Mouse (Mus musculus) spleen, adult 18-20 months (tissue): ENCODE results near the gene Rhbdl3.

Experiments used
- DNase-seq, 2 experiments: peaks; one replicate each; pipeline ENCODE4 v3.0.0; 2022; ENCODE audit warnings: mixed read lengths in 2 of 2

Gene Rhbdl3

DNA sequence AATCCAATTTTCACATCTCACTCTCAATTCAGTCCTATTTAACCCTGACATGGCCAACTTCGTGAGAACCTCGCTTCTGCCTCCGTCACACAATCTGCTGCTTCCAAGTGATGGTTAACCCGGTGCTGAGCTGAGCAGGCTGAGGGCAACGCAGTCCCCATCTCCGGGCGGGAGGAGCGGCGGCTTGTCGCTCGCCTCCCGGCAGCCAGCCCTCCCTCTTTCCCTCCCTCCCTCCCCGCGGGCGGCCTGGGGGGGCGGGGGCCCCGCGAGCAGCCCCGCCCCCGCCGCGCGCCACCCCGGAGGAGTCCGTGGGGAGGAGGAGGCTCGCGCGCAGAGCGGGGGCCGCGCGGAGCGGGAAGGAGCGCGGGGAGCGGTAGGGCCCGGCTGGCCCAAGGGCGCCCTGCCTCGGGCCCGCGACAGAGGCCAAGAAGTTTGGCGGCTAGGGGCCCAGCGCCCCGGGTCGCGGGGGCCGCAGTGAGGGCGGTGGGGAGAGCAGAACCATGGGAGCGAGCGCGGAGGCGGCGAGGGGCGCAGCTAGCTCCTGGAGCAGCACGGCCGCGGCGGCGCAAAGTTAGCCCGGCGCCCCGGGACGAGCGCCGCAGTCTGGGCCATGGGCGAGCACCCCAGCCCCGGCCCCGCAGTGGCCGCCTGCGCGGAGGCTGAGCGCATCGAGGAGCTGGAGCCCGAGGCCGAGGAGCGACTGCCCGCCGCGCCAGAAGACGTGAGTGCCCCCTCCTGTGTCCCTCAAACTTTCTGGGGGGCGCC lies at the start of gene Rhbdl3:
Gene Rhbdl3 (plus strand): TSS at position 362 of the 765 bp plus-strand sequence.
- peak; percentile 34 to 44 for DNase-seq

- no peak for DNase-seq
Observed at GRCm38 (mm10) chr11:80264137-80264536, 36.6 kb upstream of the Rhbdl3 start.

DNA sequence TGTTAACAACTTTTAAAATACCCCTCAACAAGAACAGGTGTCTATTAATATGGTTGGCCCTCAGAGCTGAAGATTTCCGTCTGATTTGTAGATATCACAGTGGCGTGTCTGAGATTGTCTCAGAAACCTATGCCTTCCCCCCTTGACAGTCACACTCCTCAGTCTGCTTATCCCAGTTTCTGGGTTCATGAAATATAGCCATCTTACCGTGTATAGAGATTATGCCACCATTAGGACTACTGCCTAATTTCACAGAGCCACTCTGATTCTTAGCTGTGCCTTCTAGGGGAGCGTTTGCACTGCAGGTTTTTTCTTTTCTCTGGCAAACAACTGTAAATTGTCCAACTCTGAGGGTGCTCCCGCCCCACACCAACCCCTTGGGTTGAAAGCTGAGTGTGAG lies 29.6 kb upstream of the Rhbdl3 start:
- no peak for DNase-seq

- no peak for DNase-seq
Observed at GRCm38 (mm10) chr11:80275011-80275410, 25.7 kb upstream of the Rhbdl3 start.

DNA sequence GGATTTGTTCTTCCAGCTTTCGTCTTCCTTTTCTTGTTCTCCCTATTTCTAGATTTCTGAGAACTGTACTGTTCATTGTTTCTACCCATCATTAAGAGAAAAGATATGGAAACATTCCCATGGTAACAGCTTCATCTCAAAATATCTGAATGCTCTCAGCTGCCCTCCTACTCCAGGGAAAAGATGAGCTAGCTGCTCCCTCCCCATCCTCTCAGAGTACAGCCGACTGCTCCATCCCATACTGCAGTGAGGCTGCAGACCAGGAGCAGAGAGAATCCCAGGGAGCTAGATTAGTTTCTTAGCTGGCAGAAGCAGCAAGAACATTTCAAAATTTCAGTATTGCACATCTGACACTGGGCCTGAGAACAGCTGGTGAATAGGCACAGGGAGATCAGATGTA lies 22.7 kb upstream of the Rhbdl3 start:
- no peak for DNase-seq

- no peak for DNase-seq
Observed at GRCm38 (mm10) chr11:80283786-80284185, 16.9 kb upstream of the Rhbdl3 start.

GRCm38 (mm10) chr11:80284641-80285040 lies 16.1 kb upstream of the Rhbdl3 start:
- DNase-seq: no peak

DNA sequence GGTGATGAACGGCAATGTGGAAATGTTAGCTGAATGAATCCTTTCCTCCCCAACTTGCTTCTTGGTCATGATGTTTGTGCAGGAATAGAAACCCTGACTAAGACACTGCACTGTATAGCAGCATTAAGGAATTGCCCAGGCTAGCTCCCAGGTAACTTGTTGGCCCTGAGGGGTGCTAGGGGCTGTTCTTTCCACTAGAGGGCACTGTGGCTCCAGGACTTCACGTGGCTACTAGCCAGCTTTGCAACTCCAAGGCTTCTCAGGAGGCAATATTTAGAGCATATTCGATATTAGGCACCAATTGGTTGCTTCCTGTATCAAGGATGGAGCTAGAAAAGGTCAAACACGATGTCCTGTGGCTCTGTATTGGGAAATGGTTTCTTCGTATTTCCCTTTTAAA lies 13.6 kb upstream of the Rhbdl3 start:
- DNase-seq: peak; percentile 27 to 69

DNA sequence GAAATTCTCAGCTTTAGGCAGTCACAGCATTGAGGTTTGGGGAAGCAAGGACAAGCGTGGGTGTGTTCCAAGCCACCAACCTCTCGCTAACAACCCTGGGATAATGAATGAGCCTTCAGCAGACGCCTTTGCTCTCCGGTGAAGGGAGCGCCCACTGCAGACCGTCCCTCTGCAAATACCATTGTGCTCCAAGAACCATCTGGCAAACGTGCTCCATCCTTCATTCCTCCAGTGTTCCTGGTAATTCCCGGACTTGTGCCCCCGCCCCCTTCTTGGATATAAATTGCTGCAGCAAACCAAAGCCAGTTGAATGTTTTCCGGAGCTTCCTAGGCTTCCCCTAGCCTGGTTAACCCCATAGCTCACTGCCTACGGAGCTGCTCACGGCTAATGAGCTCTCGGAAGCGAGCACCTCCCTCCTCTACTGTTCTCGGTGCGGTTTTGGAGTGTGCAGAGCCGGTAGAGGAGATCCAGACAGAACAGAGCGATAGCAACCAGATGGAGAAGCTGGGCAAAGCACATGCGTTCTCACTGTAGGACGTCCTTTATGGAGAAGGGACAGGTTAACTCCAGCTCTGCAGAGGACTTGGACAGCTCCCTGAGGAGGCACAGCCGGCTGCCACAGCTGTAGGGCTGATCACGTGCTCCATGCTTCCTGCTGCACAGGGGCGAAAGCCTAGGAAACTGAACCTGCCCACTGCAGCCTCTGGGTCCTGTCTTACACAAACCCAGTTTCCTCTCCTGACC lies 10.8 kb upstream of the Rhbdl3 start:
- DNase-seq: peak in 1 of 2 experiments; percentile 12

GRCm38 (mm10) chr11:80291004-80291403 lies 9.7 kb upstream of the Rhbdl3 start:
- no peak for DNase-seq

DNA sequence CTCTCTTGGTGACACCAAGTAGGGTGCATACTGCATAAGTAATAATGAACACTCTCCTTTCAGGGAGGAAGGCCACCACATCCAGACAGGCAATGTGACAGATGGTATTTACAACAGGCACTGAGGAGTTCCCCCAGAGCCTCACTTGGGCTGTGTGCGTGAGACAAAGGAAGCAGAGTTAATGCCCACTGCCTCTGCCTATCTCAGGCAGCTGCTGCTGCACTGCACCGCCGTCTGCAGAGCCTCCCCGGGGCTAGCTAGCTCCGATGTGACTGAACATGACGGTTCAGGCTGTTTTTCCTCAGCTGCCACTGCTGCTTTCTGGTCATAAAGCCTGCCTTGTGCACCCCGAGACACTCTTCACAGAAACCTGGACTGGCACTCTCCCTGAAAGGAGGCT lies 8.2 kb upstream of the Rhbdl3 start:
- no peak for DNase-seq

DNA sequence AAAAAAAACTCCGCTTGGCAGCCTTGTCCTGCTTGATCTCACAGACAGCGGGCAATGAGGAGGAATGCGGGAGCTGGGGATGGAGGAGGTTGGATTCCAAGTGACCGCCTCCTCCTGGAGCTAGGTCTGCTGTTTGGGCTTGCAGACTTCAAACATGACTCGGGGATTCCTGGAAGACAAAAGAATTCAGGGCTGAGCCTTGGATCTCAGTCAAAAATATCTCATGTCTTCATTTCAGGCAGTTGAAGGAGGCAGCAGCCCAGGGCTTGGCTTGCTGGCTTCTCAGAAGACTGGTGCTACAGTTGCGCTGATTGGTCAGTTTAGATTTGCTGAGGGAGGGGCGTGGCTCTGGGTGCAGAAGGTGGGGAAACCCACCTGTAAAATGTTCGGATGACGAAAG lies 5.6 kb upstream of the Rhbdl3 start:
- no peak for DNase-seq

GRCm38 (mm10) chr11:80295785-80296184 lies 4.9 kb upstream of the Rhbdl3 start:
- DNase-seq: no peak

- DNase-seq: no peak
Observed at GRCm38 (mm10) chr11:80299513-80300235, 1.0 kb upstream of the Rhbdl3 start.

GRCm38 (mm10) chr11:80301316-80302045 lies 769 bp downstream of the Rhbdl3 start:
- peak; percentile 18 to 43 for DNase-seq

- no peak for DNase-seq
Observed at GRCm38 (mm10) chr11:80302046-80302390, 1.3 kb downstream of the Rhbdl3 start.

DNA sequence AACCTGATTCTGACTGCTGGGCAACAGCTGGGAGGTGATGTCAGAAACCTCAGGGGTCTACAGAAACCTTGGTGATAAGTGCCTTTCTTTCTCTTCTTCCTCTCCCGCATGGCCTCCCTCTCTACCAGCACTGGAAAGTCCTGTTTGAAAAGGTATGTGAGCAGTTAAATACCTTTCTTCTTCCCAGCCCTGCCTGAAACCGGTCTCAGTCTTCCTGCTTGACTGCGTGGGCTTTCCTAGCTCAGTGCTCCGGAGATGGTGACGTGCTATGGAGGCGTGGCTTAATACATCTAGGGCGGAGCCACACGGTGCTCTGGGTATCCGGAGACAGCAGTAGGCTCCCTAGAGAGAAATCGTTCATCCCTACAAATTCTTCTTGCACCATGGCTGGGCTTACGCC lies 1.8 kb downstream of the Rhbdl3 start:
- peak; percentile 52 to 73 for DNase-seq

DNA sequence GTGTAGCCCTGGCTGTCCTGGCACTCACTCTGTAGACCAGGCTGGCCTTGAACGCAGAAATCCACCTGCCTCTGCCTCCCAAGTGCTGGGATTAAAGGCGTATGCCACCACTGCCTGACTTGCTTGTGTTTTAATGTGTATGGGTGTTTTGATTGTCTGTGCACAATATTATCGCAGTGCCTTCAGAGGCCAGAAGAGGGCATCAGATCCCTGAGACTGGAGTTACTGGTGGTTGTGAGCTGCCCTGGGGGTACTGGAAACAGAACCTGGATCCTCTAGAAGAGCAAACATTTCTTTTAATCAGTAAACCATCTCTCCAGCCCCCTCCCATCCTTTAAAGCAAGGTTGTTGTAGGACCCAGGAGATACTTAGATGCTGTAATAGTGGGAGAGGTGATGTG lies 3.0 kb downstream of the Rhbdl3 start:
- no peak for DNase-seq

DNA sequence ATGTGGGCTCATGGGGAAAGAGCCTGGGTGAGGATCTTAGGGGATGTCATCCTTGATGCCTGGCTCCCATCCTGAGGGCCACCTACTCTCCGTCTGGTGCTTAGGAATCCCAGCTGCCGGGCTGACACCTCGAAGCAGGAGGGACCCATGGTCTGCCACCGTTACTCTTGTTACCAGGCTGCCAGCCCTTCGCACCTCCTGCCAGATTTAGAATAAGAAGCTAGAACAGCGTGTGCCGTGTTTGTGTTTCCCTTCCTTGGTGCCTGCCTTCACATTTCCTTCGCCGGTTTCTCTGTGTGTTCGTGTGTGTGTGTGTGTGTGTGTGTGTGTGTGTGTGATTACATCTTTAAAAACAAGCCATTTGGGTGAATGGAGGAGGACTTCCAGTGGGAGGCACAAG lies 4.1 kb downstream of the Rhbdl3 start:
- no peak for DNase-seq

- DNase-seq: no peak
Observed at GRCm38 (mm10) chr11:80308537-80308936, 7.8 kb downstream of the Rhbdl3 start.

DNA sequence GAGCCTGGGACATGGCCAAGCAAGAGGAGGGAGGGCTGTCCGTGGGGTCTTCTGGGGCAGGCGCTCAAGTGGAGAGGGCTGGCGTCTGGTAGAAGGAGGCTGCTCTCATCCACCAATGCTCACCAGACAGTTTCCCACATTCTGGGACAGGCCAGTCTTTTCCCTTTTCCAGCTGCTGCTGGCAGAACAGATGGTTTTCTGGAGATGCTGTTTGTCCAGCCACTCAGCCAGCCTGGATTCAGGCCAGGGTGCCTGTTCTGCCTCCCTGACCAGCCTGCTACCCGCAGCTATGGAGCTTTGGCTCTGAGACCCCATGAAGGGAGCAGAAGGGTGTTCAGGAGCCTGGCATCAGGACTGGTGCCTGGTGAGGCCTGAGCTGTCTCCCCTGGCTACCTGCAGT lies 10.6 kb downstream of the Rhbdl3 start:
- no peak for DNase-seq

DNA sequence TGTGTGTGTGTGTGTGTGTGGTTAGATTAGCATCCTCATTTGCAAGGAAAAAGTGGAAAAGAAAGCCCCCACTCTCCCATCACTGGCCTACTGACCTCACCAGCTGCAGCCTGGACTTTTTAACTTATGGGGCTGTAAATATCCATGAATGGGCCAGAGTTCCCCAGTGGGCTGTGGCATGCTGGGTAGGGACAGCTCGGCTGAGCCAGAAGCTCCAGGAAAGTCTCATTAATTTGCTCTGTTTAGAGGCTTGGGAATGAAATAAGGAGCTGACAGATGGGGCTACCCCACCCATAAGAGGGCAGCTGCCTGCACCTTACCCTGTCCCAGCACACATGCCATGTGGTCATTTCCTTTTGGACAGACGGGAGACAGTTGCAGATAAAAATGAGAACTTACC lies 11.3 kb downstream of the Rhbdl3 start:
- no peak for DNase-seq

GRCm38 (mm10) chr11:80312565-80312964 lies 11.9 kb downstream of the Rhbdl3 start:
- no peak for DNase-seq
